Mouse (Mus musculus) stomach, adult 2 months (tissue): ENCODE results near the gene Irf5. TPM values are rescaled to one million over a fixed set of nuclear protein-coding genes. Genes with fewer than 3 reads are reported as not detected.

Experiments used
- polyA plus RNA-seq: library from polyadenylated mRNA; depleted of rRNA; stranded (reverse); fragments of >200 nt; gene quantifications from 2 replicates; pipeline ENCODE4 v1.2.3, GENCODE M21; 2012; rRNA removed

Irf5 gene
- polyA plus RNA-seq, result 9.4 and 11.8 TPM in 2 replicates

DNA sequence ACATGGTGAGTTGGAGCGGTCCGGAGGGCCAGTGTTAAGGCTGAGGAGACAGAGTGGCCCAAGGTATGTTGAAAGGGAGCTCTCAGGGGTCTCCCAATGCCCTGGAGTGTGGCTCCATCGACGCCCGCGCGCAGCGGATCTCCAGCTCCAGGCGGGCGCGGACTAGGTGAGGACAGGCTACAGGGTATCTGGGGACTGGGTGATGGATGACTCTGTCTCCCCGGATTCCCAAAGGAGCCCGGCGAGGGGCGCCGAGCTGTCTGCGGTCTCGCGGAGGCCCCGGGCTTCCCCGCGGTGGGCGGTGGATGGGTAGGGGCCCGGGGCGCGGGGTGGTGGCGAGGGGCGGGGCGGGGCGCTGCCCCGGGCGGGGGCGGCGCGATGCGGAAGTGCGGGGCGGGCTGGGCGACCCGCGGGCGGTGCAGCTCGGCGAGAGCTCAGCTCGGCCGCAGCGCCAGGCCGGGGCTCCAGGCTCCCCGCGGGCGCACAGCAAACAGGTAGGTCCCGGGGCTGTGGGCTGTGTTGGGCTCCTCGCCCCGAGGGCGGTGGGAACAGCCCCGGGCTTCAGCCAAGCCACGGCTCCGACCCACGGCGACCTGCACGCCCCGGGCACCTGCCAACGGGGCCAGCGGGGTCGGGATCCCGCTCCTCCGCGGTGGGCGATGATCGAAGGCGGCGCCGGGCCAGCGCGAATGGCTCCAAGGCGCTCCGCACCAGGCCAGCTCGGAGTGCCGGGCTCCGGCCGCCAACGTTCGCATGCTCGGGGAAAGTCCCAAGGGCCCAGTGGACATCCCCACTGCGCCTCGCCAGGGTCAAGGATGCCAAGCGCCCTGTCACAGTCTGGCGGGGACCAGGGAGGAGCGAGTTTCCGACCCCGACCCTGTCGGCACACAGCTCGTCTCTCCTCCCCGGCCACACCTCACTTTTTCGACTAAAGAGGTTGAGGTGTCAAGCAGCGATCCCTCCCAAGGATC, at the start of gene Irf5:
Irf5 (plus strand) TSS at position 345 of the 971 bp plus-strand sequence.

DNA sequence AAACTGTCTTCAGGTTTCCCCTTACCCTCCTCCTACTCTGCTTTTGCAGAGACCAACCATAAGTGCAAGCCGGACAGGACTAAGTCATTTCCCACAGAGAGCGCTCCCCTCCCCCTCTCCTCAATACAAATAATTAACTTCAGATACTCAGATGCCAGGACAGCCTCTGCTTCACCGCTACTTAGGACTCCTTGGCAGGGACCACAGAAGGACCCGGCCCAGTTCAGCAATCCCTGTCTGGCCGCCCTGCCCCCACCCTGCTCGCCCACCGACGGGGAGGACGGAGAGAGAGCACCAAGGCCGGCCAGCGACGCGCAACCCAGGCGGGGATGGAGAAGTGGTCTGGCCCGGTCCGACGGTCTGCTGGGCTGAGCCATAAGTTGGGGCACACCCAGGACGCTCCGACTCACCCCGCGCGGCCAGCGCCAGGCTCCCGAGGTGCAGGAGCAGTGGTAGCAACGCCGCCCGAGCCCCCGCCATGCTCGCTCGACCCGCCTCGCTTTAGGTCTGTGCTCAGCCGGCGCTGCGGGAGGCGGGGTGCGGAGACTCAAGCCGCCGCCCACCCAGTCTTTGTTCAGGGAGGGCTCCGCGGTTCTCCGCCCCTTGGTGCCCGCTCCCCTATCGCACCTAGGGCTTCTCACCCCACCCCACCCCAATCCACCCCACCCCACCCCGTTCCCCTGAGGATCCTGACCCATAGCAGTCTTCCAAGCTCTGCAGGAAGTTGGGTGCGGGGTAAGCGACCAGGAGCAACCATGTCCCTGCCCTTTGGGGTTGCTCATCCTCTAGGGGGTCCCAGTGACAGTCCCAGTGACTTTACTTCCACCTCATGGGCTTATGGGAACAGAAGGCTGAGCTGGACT, 18.7 kb upstream of the Irf5 start, which contains the start of gene Kcp:
Kcp (minus strand) TSS at position 506 of the 863 bp plus-strand sequence.

Other genes starting within 250 kb of the Irf5 start
- gene Fam71f2, start 247.0 kb upstream of the Irf5 start, polyA plus RNA-seq, result 0.08 and 0.60 TPM in 2 replicates
- not detected in 2 replicates for gene Fam71f1, start 207.5 kb upstream of the Irf5 start, polyA plus RNA-seq
- 13.2 and 15.3 TPM in 2 replicates for gene Calu, start 178.6 kb upstream of the Irf5 start, polyA plus RNA-seq
- 0.36 and 0.42 TPM in 2 replicates for gene Opn1sw, start 138.2 kb upstream of the Irf5 start, polyA plus RNA-seq
- gene Ccdc136, start 130.3 kb upstream of the Irf5 start, polyA plus RNA-seq, result 4.3 and 5.5 TPM in 2 replicates
- 14.1 and 17.3 TPM in 2 replicates for gene Flnc, start 93.4 kb upstream of the Irf5 start, polyA plus RNA-seq
- 162 and 232 TPM in 2 replicates for gene Atp6v1f, start 58.9 kb upstream of the Irf5 start, polyA plus RNA-seq
- not detected in 2 replicates for gene Atp6v1fnb, start 55.2 kb upstream of the Irf5 start, polyA plus RNA-seq
- 6.6 and 7.7 TPM in 2 replicates for gene Kcp, start 18.7 kb upstream of the Irf5 start, polyA plus RNA-seq
- 15.3 and 27.6 TPM in 2 replicates for gene Tnpo3, start 83.3 kb downstream of the Irf5 start, polyA plus RNA-seq
- gene Tspan33, start 167.6 kb downstream of the Irf5 start, polyA plus RNA-seq, result 5.6 and 7.3 TPM in 2 replicates
- gene Smo, start 208.9 kb downstream of the Irf5 start, polyA plus RNA-seq, result 13.4 TPM in 2 replicates
- gene Ahcyl2, start 241.4 kb downstream of the Irf5 start, polyA plus RNA-seq, result 16.3 and 21.9 TPM in 2 replicates